Mouse (Mus musculus) hindbrain, postnatal 0 days (tissue): ENCODE data around the gene Prokr1. TPM values are rescaled to one million over a fixed set of nuclear protein-coding genes. Genes with fewer than 3 reads are reported as not detected.

Source experiments
- ATAC-seq: fragments of 200-750 bp; cut with Nextera tagmentation; 2 replicates; pipeline ENCODE4 v1.8.0; 2017; ENCODE audit warnings: mild to moderate bottlenecking, moderate TSS enrichment, moderate library complexity
- DNase-seq: peaks from one replicate; pipeline ENCODE4 v3.0.0-alpha.2; 2015; ENCODE audit warnings: low spot score
- H3K27ac ChIP-seq: fragments of 300-500 bp; sonication (generic); 2 replicates; pipeline ENCODE4 v1.5.1; 2014; ENCODE audit warnings: mild to moderate bottlenecking
- H3K27me3 ChIP-seq: fragments of 300-500 bp; sonication (generic); 2 replicates; pipeline ENCODE4 v1.6.1; 2014; ENCODE audit warnings: low read length, mixed read lengths; ENCODE audit not compliant: insufficient read depth
- H3K36me3 ChIP-seq: fragments of 300-500 bp; sonication (generic); 2 replicates; pipeline ENCODE4 v1.6.1; 2014; ENCODE audit warnings: low read length, mixed read lengths; ENCODE audit not compliant: insufficient read depth
- H3K4me1 ChIP-seq: fragments of 300-500 bp; sonication (generic); 2 replicates; pipeline ENCODE4 v1.6.1; 2014; ENCODE audit warnings: antibody characterized with exemption, low read length, mixed read lengths; ENCODE audit not compliant: insufficient read depth
- H3K4me2 ChIP-seq: fragments of 300-500 bp; sonication (generic); 2 replicates; pipeline ENCODE4 v1.6.1; 2014; ENCODE audit warnings: low read depth, mild to moderate bottlenecking, low read length, moderate library complexity, mixed read lengths
- H3K4me3 ChIP-seq: fragments of 300-500 bp; sonication (generic); 2 replicates; pipeline ENCODE4 v1.5.1; 2014; ENCODE audit warnings: low read length
- H3K9ac ChIP-seq: fragments of 300-500 bp; sonication (generic); replicated peaks from 2 replicates; pipeline ENCODE4 v1.6.1; 2014; ENCODE audit warnings: mild to moderate bottlenecking, low read length, moderate library complexity, mixed read lengths
- H3K9me3 ChIP-seq: fragments of 300-500 bp; sonication (generic); 2 replicates; pipeline ENCODE4 v1.6.1; 2016; ENCODE audit warnings: low read length, mixed read lengths
- CTCF ChIP-seq: IDR thresholded peaks from 2 replicates; pipeline ENCODE4 v1.5.1; 2016; ENCODE audit warnings: antibody characterized with exemption, control low read depth, low read depth
- WGBS: fragments of 180-500 bp; shearing (Covaris S2); extraction: QIAGEN DNeasy Blood & Tissue Kit; methylation state at CpG from one replicate; pipeline ENCODE4 v1.1.7; 2014; 5-methylcytosine and 5-hydroxymethylcytosine counted together
- polyA plus RNA-seq: library from polyadenylated mRNA; unstranded; fragments of >200 nt; fragmentation: Nextera tagmentation; extraction: Ambion mirVana; gene quantifications from 2 replicates; pipeline ENCODE4 v1.2.1, GENCODE M21; 2015
- total RNA-seq: library from RNA; depleted of rRNA; stranded (reverse); fragments of >200 nt; gene quantifications from 2 replicates; pipeline ENCODE4 v1.2.3, GENCODE M21; 2014

Prokr1 gene
- total and polyA plus RNA-seq, 2 experiments from 2014 or later = 1.0 to 4.5 TPM

DNA sequence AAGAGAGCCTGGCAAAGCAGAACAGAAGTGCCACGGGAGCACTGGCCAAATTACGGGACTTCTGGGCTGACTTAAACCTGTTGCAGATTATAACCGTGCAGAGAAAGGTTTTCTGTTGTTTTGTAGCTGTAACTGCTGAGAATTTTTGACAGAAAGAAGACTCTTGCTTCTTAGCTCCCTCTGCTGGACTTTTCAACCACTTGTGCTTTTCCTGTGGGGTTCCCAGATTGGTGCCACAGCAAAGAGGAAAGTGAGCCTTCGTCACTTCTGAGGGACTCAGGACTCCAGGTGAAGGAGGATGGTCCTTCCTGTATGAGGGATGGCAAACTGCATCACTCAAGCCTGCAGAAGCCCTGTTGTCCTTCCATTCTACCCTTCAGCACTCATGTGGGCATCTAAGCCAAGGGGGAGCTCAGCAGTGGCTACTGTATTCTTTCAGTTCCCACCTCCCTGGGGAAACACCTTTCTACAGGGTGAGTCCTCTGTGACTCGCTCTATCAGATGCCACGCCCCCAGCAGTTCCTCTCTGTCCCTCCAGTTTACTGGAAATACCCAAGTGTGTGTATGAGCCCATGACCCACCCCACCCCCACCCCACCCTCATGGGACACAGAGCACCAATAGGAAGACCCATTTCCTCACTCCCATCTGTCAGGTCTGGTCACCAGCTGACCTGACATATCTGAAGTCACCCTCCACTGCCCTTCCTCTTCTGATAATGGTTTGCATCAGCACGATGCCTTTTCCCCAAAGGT, 38.3 kb downstream of the Prokr1 start:
- peak; percentile 57 for TF ChIP-seq CTCF
- Histone ChIP-seq H3K4me2 (no peak overlapping the region), H3K36me3 (no peaks in the 10 kb centered on the region), H3K9me3 (no peaks in the 10 kb centered on the region), H3K27me3 (no peaks in the 10 kb centered on the region), H3K4me3 (no peak overlapping the region), H3K4me1 (no peaks in the 10 kb centered on the region), H3K9ac (no peak overlapping the region), H3K27ac (no peak overlapping the region)
- DNase-seq (peak; percentile 58), ATAC-seq (no peak)
- WGBS = 55% methylated on average over 7 of the region's 7 CpGs

- H3K4me2 ChIP-seq = no peak overlapping the region
- 87% methylated on average over 7 of the region's 7 CpGs for WGBS
Observed at GRCm38 (mm10) chr6:87547836-87548235, 42.7 kb downstream of the Prokr1 start.

GRCm38 (mm10) chr6:87547431-87547830, 43.1 kb downstream of the Prokr1 start:
- TF ChIP-seq CTCF = no peak

More at GRCm38 (mm10) chr6:87547836-87548235, 42.7 kb downstream of the Prokr1 start:
- Histone ChIP-seq H3K27ac (no peak overlapping the region), H3K27me3 (no peaks in the 10 kb centered on the region), H3K4me1 (no peaks in the 10 kb centered on the region), H3K9me3 (0 out of 2 replicates have a peak, but pooled peaks cover 7% of the 10 kb centered on the region), H3K36me3 (no peaks in the 10 kb centered on the region), H3K4me3 (no peak overlapping the region), H3K9ac (no peak overlapping the region)
- DNase-seq (no peak), ATAC-seq (no peak)
- TF ChIP-seq CTCF = no peak

DNA sequence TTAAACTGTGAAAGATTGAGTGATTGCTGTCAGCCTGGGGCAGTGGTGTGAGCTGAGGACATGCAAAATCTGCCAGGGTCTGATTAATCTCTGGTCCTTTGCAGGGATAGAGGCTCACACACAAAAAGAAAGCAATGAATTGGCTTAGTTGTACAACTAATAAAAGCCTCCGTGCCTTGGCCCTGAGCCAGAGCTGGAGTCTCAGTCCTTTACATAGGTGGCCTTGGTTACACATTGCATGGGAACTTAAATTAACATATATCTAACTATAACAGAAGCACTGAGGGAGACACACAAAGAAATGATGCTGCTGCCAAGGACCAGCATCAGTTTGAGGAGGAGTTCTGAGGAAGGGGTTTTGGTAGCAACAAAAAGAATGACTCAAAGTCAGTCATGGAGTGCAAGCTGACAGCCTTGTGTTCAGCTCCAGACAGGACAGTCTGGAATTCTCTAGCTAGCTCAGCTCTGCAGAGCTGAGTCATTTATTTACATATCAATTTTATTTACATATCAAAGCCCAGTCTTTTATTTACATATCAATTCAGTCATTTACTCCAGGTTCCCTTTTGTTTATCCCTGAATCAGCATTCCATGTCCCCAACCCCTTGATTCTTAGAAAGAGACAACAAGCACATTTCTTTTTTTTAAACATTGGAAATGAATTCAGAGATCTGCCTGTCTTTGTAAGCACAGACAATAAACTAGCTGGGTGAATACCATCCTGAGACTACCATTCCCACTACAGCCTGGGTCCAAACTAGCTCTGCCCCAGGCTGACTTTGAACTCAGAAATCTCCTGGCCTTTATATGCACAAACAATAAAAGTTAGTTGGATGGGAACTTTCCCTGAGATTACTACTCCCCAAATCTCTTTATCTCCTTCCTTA, 45.0 kb downstream of the Prokr1 start:
- 17% methylated on average over 1 of the region's 1 CpGs for WGBS

More at GRCm38 (mm10) chr6:87547431-87547830, 43.1 kb downstream of the Prokr1 start:
- no peak overlapping the region for H3K27ac ChIP-seq
- 0 out of 2 replicates have a peak, but pooled peaks cover 7% of the 10 kb centered on the region for H3K9me3 ChIP-seq
- 87% methylated on average over 4 of the region's 4 CpGs for WGBS
- no peaks in the 10 kb centered on the region for H3K27me3 ChIP-seq
- H3K36me3 ChIP-seq = no peaks in the 10 kb centered on the region
- no peak overlapping the region for H3K4me3 ChIP-seq
- ATAC-seq (no peak), DNase-seq (no peak)
- H3K4me1 ChIP-seq = no peaks in the 10 kb centered on the region
- no peak overlapping the region for H3K4me2 ChIP-seq
- no peak overlapping the region for H3K9ac ChIP-seq

DNA sequence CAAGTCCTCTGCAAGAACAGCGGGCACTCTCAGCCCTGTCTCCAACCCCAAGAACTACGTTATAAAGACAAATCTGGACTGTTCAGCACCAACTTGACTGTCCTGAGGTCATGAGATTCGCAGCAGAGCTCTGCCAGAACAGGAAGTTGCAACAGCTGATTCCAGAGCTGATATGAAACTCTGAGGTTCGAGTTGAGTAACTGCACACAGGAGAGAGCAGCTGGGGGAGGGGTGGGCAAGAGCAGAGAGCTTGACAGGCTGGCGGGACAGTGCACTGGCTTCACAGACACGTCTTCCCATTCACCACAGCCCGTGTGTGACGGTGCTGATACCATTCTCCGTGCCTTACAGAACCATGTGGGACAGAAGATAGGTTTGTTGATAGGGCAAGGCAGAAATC, 48.5 kb downstream of the Prokr1 start:
- no peaks in the 10 kb centered on the region for H3K36me3 ChIP-seq
- H3K4me3 ChIP-seq = no peak overlapping the region
- H3K9me3 ChIP-seq = 0 out of 2 replicates have a peak, but pooled peaks cover 7% of the 10 kb centered on the region
- no peak overlapping the region for H3K9ac ChIP-seq
- ATAC-seq (no peak), DNase-seq (no peak)
- TF ChIP-seq CTCF = no peak
- no peaks in the 10 kb centered on the region for H3K27me3 ChIP-seq
- no peak overlapping the region for H3K4me2 ChIP-seq
- H3K4me1 ChIP-seq = no peaks in the 10 kb centered on the region
- 70% methylated on average over 9 of the region's 9 CpGs for WGBS
- no peak overlapping the region for H3K27ac ChIP-seq

More for the DNA sequence above, 45.0 kb downstream of the Prokr1 start:
- ATAC-seq (peak; percentile 74), DNase-seq (peak; percentile 71)
- Histone ChIP-seq H3K9me3 (0 out of 2 replicates have a peak, but pooled peaks cover 7% of the 10 kb centered on the region), H3K4me1 (no peaks in the 10 kb centered on the region), H3K36me3 (no peaks in the 10 kb centered on the region), H3K4me3 (no peak overlapping the region), H3K9ac (no peak overlapping the region), H3K27me3 (no peaks in the 10 kb centered on the region), H3K4me2 (no peak overlapping the region), H3K27ac (no peak overlapping the region)
- TF ChIP-seq CTCF = no peak

GRCm38 (mm10) chr6:87541171-87541571, 49.4 kb downstream of the Prokr1 start:
- WGBS = 91% methylated on average over 6 of the region's 6 CpGs
- ATAC-seq = no peak
- Histone ChIP-seq H3K9me3 (0 out of 2 replicates have a peak, but pooled peaks cover 3% of the 10 kb centered on the region), H3K27ac (no peak overlapping the region), H3K4me3 (no peak overlapping the region), H3K4me1 (no peaks in the 10 kb centered on the region), H3K9ac (no peak overlapping the region), H3K27me3 (no peaks in the 10 kb centered on the region), H3K4me2 (no peak overlapping the region), H3K36me3 (no peaks in the 10 kb centered on the region)
- TF ChIP-seq CTCF = no peak
- DNase-seq = no peak
